Mouse (Mus musculus) heart, adult 2 months (tissue): ENCODE measurements around the gene Snrpc.

Experiments
- CTCF ChIP-seq: fragments of 200-600 bp; IDR thresholded peaks from 2 replicates; pipeline ENCODE4 v1.8.1; 2022; ENCODE audit warnings: antibody characterized with exemption, mild to moderate bottlenecking, moderate library complexity
- EP300 ChIP-seq: fragments of 200-500 bp; IDR thresholded peaks from 2 replicates; pipeline ENCODE4 v1.6.1; 2011; ENCODE audit warnings: low read depth, low read length, control low read depth; ENCODE audit not compliant: insufficient read depth

- no peak for TF ChIP-seq CTCF
- TF ChIP-seq EP300: 0 out of 2 replicates have a peak, but pooled peaks have one; percentile 11
Measured at GRCm38 (mm10) chr17:27826908-27827383, 11.0 kb upstream of the Snrpc start.
